Mouse (Mus musculus) retina, embryonic 14.5 days (tissue): ENCODE measurements at regions not wholly inside any gene's neighbourhood (a gene's known extent, or its start where the extent isn't known, plus 50 kb on each side); places are given as distances from the start of the nearest gene placed in this dataset.

Experiments
- DNase-seq: peaks from one replicate; pipeline ENCODE4 v3.0.0-alpha.2; 2015; ENCODE audit warnings: low spot score

- no peak for DNase-seq
These were observed 99.4 kb upstream of the Gpr12 start for GRCm38 (mm10) chr5:146684429-146684828.

- no peak for DNase-seq
These were observed 98.5 kb upstream of the Gpr12 start for GRCm38 (mm10) chr5:146683554-146683953.

- no peak for DNase-seq
These were observed 97.9 kb upstream of the Gpr12 start for GRCm38 (mm10) chr5:146682893-146683292.

- DNase-seq: no peak
These were observed 96.5 kb upstream of the Gpr12 start for GRCm38 (mm10) chr5:146681512-146681911.

GRCm38 (mm10) chr5:146679198-146679681 is 94.2 kb upstream of the Gpr12 start:
- DNase-seq: no peak

GRCm38 (mm10) chr5:146678775-146679170 is 93.7 kb upstream of the Gpr12 start:
- DNase-seq: no peak

- no peak for DNase-seq
These were observed 93.2 kb upstream of the Gpr12 start for GRCm38 (mm10) chr5:146678049-146678774.

GRCm38 (mm10) chr5:146677151-146677515 is 92.1 kb upstream of the Gpr12 start:
- DNase-seq: no peak

GRCm38 (mm10) chr5:146676470-146677150 is 91.6 kb upstream of the Gpr12 start:
- no peak for DNase-seq

- no peak for DNase-seq
These were observed 90.8 kb upstream of the Gpr12 start for GRCm38 (mm10) chr5:146675887-146676277.

- DNase-seq: peak; percentile 84
These were observed 90.2 kb upstream of the Gpr12 start for GRCm38 (mm10) chr5:146675006-146675886.

GRCm38 (mm10) chr5:146661751-146662150 is 76.7 kb upstream of the Gpr12 start:
- DNase-seq: no peak

GRCm38 (mm10) chr5:146657228-146657627 is 72.2 kb upstream of the Gpr12 start:
- no peak for DNase-seq

GRCm38 (mm10) chr5:146655394-146655793 is 70.4 kb upstream of the Gpr12 start:
- no peak for DNase-seq

GRCm38 (mm10) chr5:146653686-146654450 is 68.8 kb upstream of the Gpr12 start:
- no peak for DNase-seq

- no peak for DNase-seq
These were observed 67.8 kb upstream of the Gpr12 start for GRCm38 (mm10) chr5:146652874-146653273.

GRCm38 (mm10) chr5:146648519-146649060 is 63.6 kb upstream of the Gpr12 start:
- no peak for DNase-seq

GRCm38 (mm10) chr5:146647628-146648380 is 62.8 kb upstream of the Gpr12 start:
- no peak for DNase-seq

- DNase-seq: peak; percentile 80
These were observed 59.5 kb upstream of the Gpr12 start for GRCm38 (mm10) chr5:146644499-146644898.

GRCm38 (mm10) chr5:146641931-146642330 is 56.9 kb upstream of the Gpr12 start:
- DNase-seq: no peak

- no peak for DNase-seq
These were observed 51.8 kb upstream of the Gpr12 start for GRCm38 (mm10) chr5:146636859-146637258.
